Mouse (Mus musculus) lung, postnatal 4 days (tissue): ENCODE measurements around the gene Wwox.

Source experiments
- DNase-seq, 2 experiments: peaks; one replicate each; pipeline ENCODE4 v3.0.0; 2021

Wwox gene

GRCm38 (mm10) chr8:114469208-114469590 is 29.7 kb downstream of the Wwox start:
- DNase-seq: no peak

- no peak for DNase-seq
Observed at GRCm38 (mm10) chr8:114473546-114473945, 34.1 kb downstream of the Wwox start.

- DNase-seq: no peak
Observed at GRCm38 (mm10) chr8:114476919-114477318, 37.5 kb downstream of the Wwox start.

GRCm38 (mm10) chr8:114477790-114478189 is 38.3 kb downstream of the Wwox start:
- no peak for DNase-seq

GRCm38 (mm10) chr8:114479749-114480148 is 40.3 kb downstream of the Wwox start:
- no peak for DNase-seq

- no peak for DNase-seq
Observed at GRCm38 (mm10) chr8:114491662-114492160, 52.3 kb downstream of the Wwox start.

GRCm38 (mm10) chr8:114499448-114500144 is 60.1 kb downstream of the Wwox start:
- no peak for DNase-seq

GRCm38 (mm10) chr8:114501906-114502305 is 62.5 kb downstream of the Wwox start:
- DNase-seq: no peak

GRCm38 (mm10) chr8:114503196-114503595 is 63.7 kb downstream of the Wwox start:
- DNase-seq: no peak

- DNase-seq: no peak
Observed at GRCm38 (mm10) chr8:114504889-114505288, 65.4 kb downstream of the Wwox start.

GRCm38 (mm10) chr8:114505351-114506347 is 66.2 kb downstream of the Wwox start:
- no peak for DNase-seq

- no peak for DNase-seq
Observed at GRCm38 (mm10) chr8:114507404-114507803, 67.9 kb downstream of the Wwox start.

GRCm38 (mm10) chr8:114510226-114510625 is 70.8 kb downstream of the Wwox start:
- no peak for DNase-seq

- peak; percentile 55 to 89 for DNase-seq
Observed at GRCm38 (mm10) chr8:114512075-114512935, 72.8 kb downstream of the Wwox start.

GRCm38 (mm10) chr8:114514692-114515091 is 75.2 kb downstream of the Wwox start:
- DNase-seq: no peak

- DNase-seq: no peak
Observed at GRCm38 (mm10) chr8:114523061-114523460, 83.6 kb downstream of the Wwox start.

- DNase-seq: peak; percentile 11 to 48
Observed at GRCm38 (mm10) chr8:114526626-114527267, 87.3 kb downstream of the Wwox start.

GRCm38 (mm10) chr8:114527648-114528221 is 88.3 kb downstream of the Wwox start:
- peak in 1 of 2 experiments; percentile 70 for DNase-seq

GRCm38 (mm10) chr8:114529581-114529980 is 90.1 kb downstream of the Wwox start:
- peak in 1 of 2 experiments; percentile 71 for DNase-seq

GRCm38 (mm10) chr8:114536201-114536600 is 96.7 kb downstream of the Wwox start:
- peak in 1 of 2 experiments; percentile 11 for DNase-seq

- DNase-seq: peak in 1 of 2 experiments; percentile 52
Observed at GRCm38 (mm10) chr8:114541132-114541531, 101.7 kb downstream of the Wwox start.

- DNase-seq: no peak
Observed at GRCm38 (mm10) chr8:114548360-114548759, 108.9 kb downstream of the Wwox start.
